In the genomic region with DNA sequence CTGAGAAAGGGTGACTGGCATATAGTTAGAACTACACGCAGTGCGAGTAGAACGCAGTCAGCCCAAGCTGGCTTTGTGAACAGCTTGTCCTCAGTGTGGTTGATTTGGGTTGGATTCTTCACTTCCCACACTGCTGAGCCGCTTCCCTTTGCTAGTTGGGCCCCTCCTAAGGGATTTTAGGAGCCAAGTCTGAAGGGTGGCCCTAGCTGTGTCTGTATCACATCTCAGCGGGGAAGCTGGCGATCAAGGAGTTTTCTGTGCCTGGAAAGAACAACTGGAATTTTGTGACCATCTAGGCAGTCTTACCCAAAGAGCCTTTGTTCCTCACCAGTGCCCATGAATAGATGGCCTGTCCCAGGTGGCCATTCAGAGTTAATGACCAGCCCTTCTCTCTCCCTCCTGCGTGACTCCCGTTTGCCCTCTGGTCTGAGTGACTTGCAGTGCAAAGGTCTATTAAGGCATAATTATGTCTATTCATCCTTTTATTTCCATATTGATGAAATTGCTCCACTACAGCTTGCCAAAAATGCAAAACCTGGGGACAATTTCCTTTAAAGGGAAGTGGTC, we compare ENCODE assay signal across 17 mouse cellular contexts. TPM values are rescaled to one million over a fixed set of nuclear protein-coding genes. Genes with fewer than 3 reads are reported as not detected.
DNase-seq lines count a peak whose midpoint lies in the region; ATAC-seq lines count a peak whose summit lies in the region.
"Had no signal": no experiment of that assay in that cellular context is flagged by ENCODE, and none has a peak within 500 bp of the region (broad histone marks: within the 10 kb centered on the region; RNA-seq: fewer than 3 reads in every experiment).

No protein-coding gene starts in this region.

- DNase-seq in forebrain, embryonic 10.5 days (ENCODE audit: extremely low spot score, low spot score), result no peak
- DNase-seq in forebrain, embryonic 11.5 days (ENCODE audit: low spot score), result no peak
- DNase-seq in hindbrain, embryonic 14.5 days (ENCODE audit: low spot score), result no peak
- peak; percentile 86 for DNase-seq in midbrain, embryonic 11.5 days (ENCODE audit: low spot score, missing footprints)
- no peak for DNase-seq in midbrain, embryonic 14.5 days
- DNase-seq in mesoderm, embryonic 11.5 days (ENCODE audit: low read depth, low spot score), result peak; percentile 41
- DNase-seq in lung, adult 18-20 months, result no peak
- DNase-seq: adrenal gland, postnatal 14 days; cerebellum, adult 8-10 months; layer of hippocampus, postnatal 36 days; liver, embryonic 13.5 days; thymus, adult 18-20 months had no signal

- no peak for ATAC-seq in forebrain, embryonic 11.5 days (replicated peaks; ENCODE audit: low FRiP score)
- peak; percentile 22; the same call in 1 of the 2 replicates for ATAC-seq in hindbrain, embryonic 12.5 days (ENCODE audit: low FRiP score)
- no peak for ATAC-seq in hindbrain, embryonic 14.5 days (ENCODE audit: low FRiP score)
- ATAC-seq in midbrain, embryonic 11.5 days (ENCODE audit: low FRiP score), result 0 out of 2 replicates have a peak, but pooled peaks have one; percentile 27
- ATAC-seq in midbrain, embryonic 14.5 days (ENCODE audit: low FRiP score, low TSS enrichment), result no peak
- ATAC-seq: forebrain, embryonic 16.5 days; lung, postnatal 0 days had no signal

- H3K4me1 ChIP-seq in forebrain, embryonic 10.5 days, result peaks cover 9% of the 10 kb centered on the region
- no peaks in the 10 kb centered on the region; the same call in 1 of the 2 replicates for H3K4me1 ChIP-seq in forebrain, embryonic 11.5 days (replicated peaks; ENCODE audit: control insufficient read depth, insufficient read depth, low read length)
- peaks cover 7% of the 10 kb centered on the region for H3K4me1 ChIP-seq in hindbrain, embryonic 12.5 days
- peaks cover 6% of the 10 kb centered on the region; the same call in 1 of the 2 replicates for H3K4me1 ChIP-seq in hindbrain, embryonic 14.5 days (replicated peaks; ENCODE audit: control insufficient read depth, insufficient read depth, low read length)
- 0 out of 2 replicates have a peak, but pooled peaks cover 2% of the 10 kb centered on the region for H3K4me1 ChIP-seq in midbrain, embryonic 11.5 days (ENCODE audit: control insufficient read depth, insufficient read depth, low read length)
- no peaks in the 10 kb centered on the region for H3K4me1 ChIP-seq in midbrain, embryonic 14.5 days (ENCODE audit: control insufficient read depth, insufficient read depth, low read length)
- H3K4me1 ChIP-seq: liver, embryonic 13.5 days had no signal

- peaks cover 15% of the 10 kb centered on the region; the same call in 1 of the 2 replicates for H3K27me3 ChIP-seq in forebrain, embryonic 10.5 days (ENCODE audit: poor library complexity, severe bottlenecking)
- no peaks in the 10 kb centered on the region for H3K27me3 ChIP-seq in forebrain, embryonic 11.5 days (ENCODE audit: control insufficient read depth, insufficient read depth, low read length)
- H3K27me3 ChIP-seq in hindbrain, embryonic 12.5 days, result no peaks in the 10 kb centered on the region
- H3K27me3 ChIP-seq in hindbrain, embryonic 14.5 days (ENCODE audit: control insufficient read depth, insufficient read depth, low read length), result no peaks in the 10 kb centered on the region
- no peaks in the 10 kb centered on the region for H3K27me3 ChIP-seq in midbrain, embryonic 11.5 days (ENCODE audit: control insufficient read depth, insufficient read depth, low read length)
- H3K27me3 ChIP-seq in midbrain, embryonic 14.5 days (ENCODE audit: control insufficient read depth, insufficient read depth, low read length), result no peaks in the 10 kb centered on the region
- H3K27me3 ChIP-seq: liver, embryonic 13.5 days had no signal

- no peaks in the 10 kb centered on the region for H3K36me3 ChIP-seq in forebrain, embryonic 10.5 days (replicated peaks)
- H3K36me3 ChIP-seq in forebrain, embryonic 11.5 days (ENCODE audit: control insufficient read depth, insufficient read depth, low read length), result no peaks in the 10 kb centered on the region
- no peaks in the 10 kb centered on the region for H3K36me3 ChIP-seq in hindbrain, embryonic 12.5 days
- H3K36me3 ChIP-seq in hindbrain, embryonic 14.5 days (replicated peaks; ENCODE audit: control insufficient read depth, insufficient read depth), result no peaks in the 10 kb centered on the region
- no peaks in the 10 kb centered on the region for H3K36me3 ChIP-seq in midbrain, embryonic 11.5 days (ENCODE audit: control insufficient read depth, insufficient read depth, low read length)
- no peaks in the 10 kb centered on the region for H3K36me3 ChIP-seq in midbrain, embryonic 14.5 days (ENCODE audit: control insufficient read depth, insufficient read depth, low read length)
- H3K36me3 ChIP-seq: liver, embryonic 13.5 days had no signal

- H3K9ac ChIP-seq in forebrain, embryonic 11.5 days (ENCODE audit: low read length), result no peak overlapping the region
- no peak overlapping the region for H3K9ac ChIP-seq in hindbrain, embryonic 12.5 days
- no peak overlapping the region for H3K9ac ChIP-seq in hindbrain, embryonic 14.5 days
- H3K9ac ChIP-seq in midbrain, embryonic 11.5 days (ENCODE audit: low read length), result no peak overlapping the region
- no peak overlapping the region for H3K9ac ChIP-seq in midbrain, embryonic 14.5 days (replicated peaks; ENCODE audit: low read length)
- H3K9ac ChIP-seq: liver, embryonic 13.5 days had no signal

- no peaks in the 10 kb centered on the region for H3K9me3 ChIP-seq in forebrain, embryonic 10.5 days
- no peaks in the 10 kb centered on the region for H3K9me3 ChIP-seq in forebrain, embryonic 11.5 days (ENCODE audit: control insufficient read depth, low read length)
- no peaks in the 10 kb centered on the region for H3K9me3 ChIP-seq in hindbrain, embryonic 12.5 days (replicated peaks)
- no peaks in the 10 kb centered on the region for H3K9me3 ChIP-seq in hindbrain, embryonic 14.5 days (ENCODE audit: control insufficient read depth, low read length)
- H3K9me3 ChIP-seq in midbrain, embryonic 11.5 days (ENCODE audit: control insufficient read depth, low read length), result no peaks in the 10 kb centered on the region
- H3K9me3 ChIP-seq in midbrain, embryonic 14.5 days (ENCODE audit: control insufficient read depth, low read length), result no peaks in the 10 kb centered on the region
- H3K9me3 ChIP-seq: liver, embryonic 13.5 days had no signal

- 11% methylated on average over 8 of the region's 8 CpGs for WGBS in forebrain, embryonic 10.5 days
- 6% methylated on average over 8 of the region's 8 CpGs for WGBS in forebrain, embryonic 11.5 days
- 29% methylated on average over 8 of the region's 8 CpGs for WGBS in hindbrain, embryonic 12.5 days
- WGBS in hindbrain, embryonic 14.5 days, result 17% methylated on average over 8 of the region's 8 CpGs
- WGBS in midbrain, embryonic 11.5 days, result 17% methylated on average over 8 of the region's 8 CpGs
- WGBS in midbrain, embryonic 14.5 days, result 8% methylated on average over 8 of the region's 8 CpGs

- H3K4me3 ChIP-seq in forebrain, embryonic 10.5 days, result no peak overlapping the region
- H3K4me3 ChIP-seq in forebrain, embryonic 11.5 days (ENCODE audit: low read depth, low read length), result no peak overlapping the region
- H3K4me3 ChIP-seq in hindbrain, embryonic 12.5 days, result no peak overlapping the region
- H3K4me3 ChIP-seq in hindbrain, embryonic 14.5 days (replicated peaks; ENCODE audit: low read length), result no peak overlapping the region
- H3K4me3 ChIP-seq in midbrain, embryonic 11.5 days (ENCODE audit: low read depth, low read length), result no peak overlapping the region
- H3K4me3 ChIP-seq in midbrain, embryonic 14.5 days (replicated peaks; ENCODE audit: low read depth, low read length), result no peak overlapping the region
- H3K4me3 ChIP-seq: liver, embryonic 13.5 days; myocyte had no signal

- H3K27ac ChIP-seq in forebrain, embryonic 10.5 days, result peak overlapping the region; percentile 41; the same call in 1 of the 2 replicates
- no peak overlapping the region for H3K27ac ChIP-seq in forebrain, embryonic 11.5 days (ENCODE audit: low read depth, low read length)
- H3K27ac ChIP-seq in hindbrain, embryonic 12.5 days, result no peak overlapping the region
- no peak overlapping the region for H3K27ac ChIP-seq in hindbrain, embryonic 14.5 days
- no peak overlapping the region for H3K27ac ChIP-seq in midbrain, embryonic 11.5 days (ENCODE audit: low read depth, low read length)
- H3K27ac ChIP-seq in midbrain, embryonic 14.5 days (replicated peaks; ENCODE audit: low read depth, low read length), result no peak overlapping the region
- H3K27ac ChIP-seq: liver, embryonic 13.5 days had no signal

- H3K4me2 ChIP-seq in forebrain, embryonic 11.5 days (ENCODE audit: low read depth, low read length, severe bottlenecking), result no peak overlapping the region
- H3K4me2 ChIP-seq in hindbrain, embryonic 12.5 days (replicated peaks), result no peak overlapping the region
- no peak overlapping the region for H3K4me2 ChIP-seq in hindbrain, embryonic 14.5 days (replicated peaks)
- no peak overlapping the region for H3K4me2 ChIP-seq in midbrain, embryonic 11.5 days
- H3K4me2 ChIP-seq in midbrain, embryonic 14.5 days (ENCODE audit: low read length), result no peak overlapping the region
- H3K4me2 ChIP-seq: heart, embryonic 11.5 days; liver, embryonic 13.5 days had no signal

RNA-seq across cellular contexts. Expression of gene Adamts12, which starts 50.1 kb away (rescaled TPM):
- 0.79 and 0.89 TPM in 2 replicates for polyA plus RNA-seq in forebrain, embryonic 10.5 days (2016; fragmentation: Nextera tagmentation; extraction: Ambion mirVana)
- polyA plus RNA-seq in forebrain, embryonic 11.5 days (2014; fragmentation: Nextera tagmentation; extraction: Ambion mirVana), result 2.1 and 2.4 TPM in 2 replicates
- polyA plus RNA-seq in hindbrain, embryonic 12.5 days (2016; fragmentation: Nextera tagmentation; extraction: Ambion mirVana), result 3.2 and 3.5 TPM in 2 replicates
- polyA plus RNA-seq in hindbrain, embryonic 14.5 days (2014; fragmentation: Nextera tagmentation; extraction: Ambion mirVana), result 2.0 and 3.1 TPM in 2 replicates
- polyA plus RNA-seq in midbrain, embryonic 11.5 days (2014; fragmentation: Nextera tagmentation; extraction: Ambion mirVana), result 2.3 and 2.9 TPM in 2 replicates
- 0.70 and 2.8 TPM in 2 replicates for polyA plus RNA-seq in midbrain, embryonic 14.5 days (2014; fragmentation: Nextera tagmentation; extraction: Ambion mirVana)

Comparison
In these comparisons a context has a peak if more than half of its experiments do, and no peak if none do; other contexts are left out.
1. DNase-seq: peak in midbrain, embryonic 11.5 days (single experiment) and mesoderm, embryonic 11.5 days (single experiment); none in forebrain, embryonic 10.5 days (single experiment), forebrain, embryonic 11.5 days (single experiment), hindbrain, embryonic 14.5 days (single experiment), midbrain, embryonic 14.5 days (single experiment) and lung, adult 18-20 months (0 of 2).
2. ATAC-seq: peak in hindbrain, embryonic 12.5 days (single experiment) and midbrain, embryonic 11.5 days (single experiment); none in forebrain, embryonic 11.5 days (single experiment), hindbrain, embryonic 14.5 days (single experiment) and midbrain, embryonic 14.5 days (single experiment).